Mouse (Mus musculus) megakaryocyte, embryonic 14.5 days (primary cell): ENCODE measurements at regions not wholly inside any gene's neighbourhood (a gene's known extent, or its start where the extent isn't known, plus 50 kb on each side); places are given as distances from the start of the nearest gene placed in this dataset.

ENCODE experiments used
- FLI1 ChIP-seq: IDR thresholded peaks from 2 replicates; pipeline ENCODE4 v1.6.1; 2012; ENCODE audit warnings: low read length, inconsistent platforms, mixed read lengths
- GATA1 ChIP-seq: IDR thresholded peaks from 3 replicates; pipeline ENCODE4 v1.6.1; 2012; ENCODE audit warnings: mixed read lengths, low read length, inconsistent platforms, borderline replicate concordance

DNA sequence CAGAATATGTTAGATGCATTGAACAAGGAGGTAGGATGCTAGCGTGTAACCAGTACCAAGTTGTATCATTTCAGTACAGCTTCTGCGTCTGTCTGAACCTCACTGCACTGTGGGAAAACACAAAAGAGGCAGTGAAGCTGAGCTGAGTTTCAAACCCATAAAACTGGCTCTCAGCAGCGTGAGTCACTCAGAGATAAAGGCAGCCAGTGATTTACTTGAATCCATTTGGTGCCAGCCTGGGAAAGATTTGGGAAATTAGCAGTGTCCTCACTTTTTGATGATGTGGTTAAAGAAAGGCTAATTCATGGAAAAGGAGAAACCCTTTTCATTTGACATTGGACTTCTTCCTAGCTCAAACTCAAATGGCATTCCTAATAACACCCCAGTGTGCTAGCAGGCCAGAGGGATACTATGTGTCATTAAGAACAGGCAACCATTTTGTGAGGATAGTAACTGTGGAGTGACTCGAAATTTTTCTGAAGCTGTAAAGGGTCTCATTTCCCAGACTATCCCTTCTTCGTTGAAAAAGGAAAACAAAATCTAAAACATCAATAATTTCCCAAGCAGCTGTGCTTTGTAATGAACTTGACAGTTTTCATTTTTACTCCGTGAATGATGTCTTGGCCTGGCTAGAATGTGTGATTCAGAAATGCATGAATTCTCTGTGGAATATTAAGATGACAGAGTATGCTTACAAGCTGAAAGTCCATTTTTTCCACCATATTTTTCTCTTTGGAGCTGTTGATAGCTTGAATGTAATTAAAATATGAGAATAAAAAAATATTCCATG, 85.8 kb upstream of the Cerkl start:
- TF ChIP-seq GATA1 (no peak), FLI1 (no peak)
